Mouse (Mus musculus) left cerebral cortex, postnatal 25 days (tissue): ENCODE measurements around the gene Clec2l. TPM values are rescaled to one million over a fixed set of nuclear protein-coding genes. Genes with fewer than 3 reads are reported as not detected.

Experiments used
- DNase-seq, 2 experiments: peaks; one replicate each; pipeline ENCODE4 v3.0.0; 2022; ENCODE audit warnings: low spot score in 2 of 2, mixed read lengths in 1 of 2
- intact Hi-C: fragments of 180-260 bp; cut with DNase I; formaldehyde crosslinking; loops from one replicate; pipeline ENCODE4 v1.15.1; 2025
- total RNA-seq, 2 experiments: library from RNA; stranded (reverse); gene quantifications; 2 replicates each; pipeline ENCODE4 v1.2.3; 2021

Gene Clec2l
- total RNA-seq, 2 experiments from 2014 or later, result 87.5 to 89.3 TPM

- DNase-seq, result peak; percentile 37 to 58
Measured at GRCm38 (mm10) chr6:38704264-38704984, 41.6 kb downstream of the Clec2l start.

GRCm38 (mm10) chr6:38710449-38710848, 47.6 kb downstream of the Clec2l start:
- intact Hi-C loops, result no loop called here
- peak in 1 of 2 experiments; percentile 23 for DNase-seq

More at GRCm38 (mm10) chr6:38704264-38704984, 41.6 kb downstream of the Clec2l start:
- intact Hi-C loops, result no loop called here

GRCm38 (mm10) chr6:38713957-38714898, 51.4 kb downstream of the Clec2l start:
- DNase-seq, result no peak
- intact Hi-C loops, result no loop called here

- no peak for DNase-seq
- intact Hi-C loops, result no loop called here
Measured at GRCm38 (mm10) chr6:38715881-38716280, 53.0 kb downstream of the Clec2l start.

GRCm38 (mm10) chr6:38718625-38719024, 55.8 kb downstream of the Clec2l start:
- intact Hi-C loops, result no loop called here
- DNase-seq, result no peak

- DNase-seq, result no peak
- intact Hi-C loops, result no loop called here
Measured at GRCm38 (mm10) chr6:38719229-38719628, 56.4 kb downstream of the Clec2l start.

- intact Hi-C loops, result no loop called here
- DNase-seq, result no peak
Measured at GRCm38 (mm10) chr6:38721361-38721760, 58.5 kb downstream of the Clec2l start.

GRCm38 (mm10) chr6:38725515-38725914, 62.6 kb downstream of the Clec2l start:
- no peak for DNase-seq
- intact Hi-C loops, result no loop called here

Other genes starting within 250 kb of the Clec2l start
- 10 to 100 TPM; 40.0 to 51.6 TPM for gene Ubn2, start 229.1 kb upstream of the Clec2l start, total RNA-seq
- 10 to 100 TPM; 52.8 to 55.1 TPM for gene Fmc1, start 129.6 kb upstream of the Clec2l start, total RNA-seq
- gene Luc7l2, start 111.7 kb upstream of the Clec2l start, total RNA-seq, result 100 to 1,000 TPM; 154 to 171 TPM
- gene Klrg2, start 25.8 kb upstream of the Clec2l start, total RNA-seq, result under 1 TPM; 0.50 to 0.99 TPM
- 1 to 10 TPM; 3.0 to 3.3 TPM for gene Tbxas1, start 212.3 kb downstream of the Clec2l start, total RNA-seq
- 10 to 100 TPM; 48.8 to 59.7 TPM for gene Hipk2, start 213.1 kb downstream of the Clec2l start, total RNA-seq